Mouse (Mus musculus) MEL (cell line): ENCODE data around the gene Gpt2. TPM values are rescaled to one million over a fixed set of nuclear protein-coding genes. Genes with fewer than 3 reads are reported as not detected.

Source experiments
- DNase-seq: peaks from one replicate; pipeline ENCODE4 v3.0.0; 2011; ENCODE audit warnings: low read depth, low spot score
- H3K27ac ChIP-seq: 2 replicates; pipeline ENCODE4 v1.5.1; 2012; ENCODE audit warnings: low read depth, mild to moderate bottlenecking, control low read depth, low read length, moderate library complexity; ENCODE audit not compliant: control insufficient read depth
- H3K27me3 ChIP-seq, 2 experiments: fragments of 150-350 bp in 1 of 2; sonication (generic) in 1 of 2; 2 replicates each; pipeline ENCODE4 v1.6.1; 2012; ENCODE audit warnings: low read length in 2 of 2, mild to moderate bottlenecking in 2 of 2, improper control_type of control experiment in 1 of 2, moderate library complexity in 1 of 2; ENCODE audit not compliant: insufficient read depth in 2 of 2, control insufficient read depth in 1 of 2
- H3K36me3 ChIP-seq, 2 experiments: 2 replicates each; pipeline ENCODE4 v1.6.1; 2012 to 2014; ENCODE audit warnings: low read length in 2 of 2, improper control_type of control experiment in 1 of 2, inconsistent platforms in 1 of 2, mild to moderate bottlenecking in 1 of 2; ENCODE audit not compliant: insufficient read depth in 2 of 2, control insufficient read depth in 1 of 2
- H3K4me1 ChIP-seq, 2 experiments: fragments of 150-350 bp in 1 of 2; sonication (generic) in 1 of 2; 2 replicates each; pipeline ENCODE4 v1.6.1; 2012; ENCODE audit warnings: low read length in 2 of 2, improper control_type of control experiment in 1 of 2, mild to moderate bottlenecking in 1 of 2; ENCODE audit not compliant: insufficient read depth in 2 of 2, control insufficient read depth in 1 of 2
- H3K4me3 ChIP-seq, 2 experiments: fragments of 150-350 bp in 1 of 2; sonication (generic) in 1 of 2; 2 replicates each; pipeline ENCODE4 v1.5.1; 2012; ENCODE audit warnings: low read depth in 2 of 2, low read length in 2 of 2, mild to moderate bottlenecking in 2 of 2, moderate library complexity in 2 of 2, control low read depth in 1 of 2, improper control_type of control experiment in 1 of 2; ENCODE audit not compliant: control insufficient read depth in 1 of 2, insufficient read depth in 1 of 2
- H3K79me2 ChIP-seq: 2 replicates; pipeline ENCODE4 v1.6.1; 2012; ENCODE audit warnings: mild to moderate bottlenecking, low read length, moderate library complexity; ENCODE audit not compliant: control insufficient read depth, poor library complexity, insufficient read depth
- H3K9ac ChIP-seq: 2 replicates; pipeline ENCODE4 v1.6.1; 2012; ENCODE audit warnings: low read depth, mild to moderate bottlenecking, control low read depth, low read length, moderate library complexity; ENCODE audit not compliant: control insufficient read depth, poor library complexity, severe bottlenecking
- H3K9me3 ChIP-seq: fragments of 150-350 bp; sonication (generic); replicated peaks from 2 replicates; pipeline ENCODE4 v1.6.1; 2012; ENCODE audit warnings: mild to moderate bottlenecking, low read length, improper control_type of control experiment, moderate library complexity; ENCODE audit not compliant: insufficient read depth
- CHD1 ChIP-seq: IDR thresholded peaks from 2 replicates; pipeline ENCODE4 v1.6.1; 2012; ENCODE audit warnings: low read depth, mild to moderate bottlenecking, inconsistent platforms, low read length, improper control_type of control experiment
- CTCF ChIP-seq, 3 experiments: IDR thresholded peaks in 2 of 3; conservative IDR thresholded peaks in 1 of 3; 2 replicates each; pipeline ENCODE4 v1.5.1; 2011 to 2012; ENCODE audit warnings: low read length in 3 of 3, low read depth in 2 of 3, mild to moderate bottlenecking in 2 of 3, improper control_type of control experiment in 1 of 3, inconsistent platforms in 1 of 3, mixed read lengths in 1 of 3, moderate library complexity in 1 of 3; ENCODE audit not compliant: control insufficient read depth in 1 of 3, insufficient read depth in 1 of 3, poor library complexity in 1 of 3, severe bottlenecking in 1 of 3
- ELF1 ChIP-seq: IDR thresholded peaks from 2 replicates; pipeline ENCODE4 v1.6.1; 2014; ENCODE audit warnings: low read depth, mild to moderate bottlenecking, inconsistent platforms, low read length, improper control_type of control experiment, moderate library complexity
- EP300 ChIP-seq, 2 experiments: IDR thresholded peaks; 2 replicates each; pipeline ENCODE4 v1.6.1; 2011; ENCODE audit warnings: improper control_type of control experiment in 2 of 2, low read length in 2 of 2, low read depth in 1 of 2, mild to moderate bottlenecking in 1 of 2
- ETS1 ChIP-seq: IDR thresholded peaks from 2 replicates; pipeline ENCODE4 v1.6.1; 2012; ENCODE audit warnings: low read depth, mild to moderate bottlenecking, inconsistent platforms, low read length, improper control_type of control experiment, moderate library complexity
- GABPA ChIP-seq: IDR thresholded peaks from 2 replicates; pipeline ENCODE4 v1.6.1; 2012; ENCODE audit warnings: low read depth, mild to moderate bottlenecking, inconsistent platforms, low read length, improper control_type of control experiment, moderate library complexity
- GATA1 ChIP-seq: IDR thresholded peaks from 2 replicates; pipeline ENCODE4 v1.6.1; 2011; ENCODE audit warnings: low read depth, low read length, improper control_type of control experiment
- KAT2A ChIP-seq: conservative IDR thresholded peaks from 2 replicates; pipeline ENCODE4 v1.6.1; 2012; ENCODE audit warnings: low read depth, low read length, improper control_type of control experiment, inconsistent platforms
- NRF1 ChIP-seq: IDR thresholded peaks from 2 replicates; pipeline ENCODE4 v1.6.1; 2014; ENCODE audit warnings: low read depth, mild to moderate bottlenecking, inconsistent platforms, low read length, improper control_type of control experiment, moderate library complexity; ENCODE audit not compliant: poor library complexity, insufficient read depth, severe bottlenecking
- POLR2A ChIP-seq, 2 experiments: IDR thresholded peaks; 2 replicates each; pipeline ENCODE4 v1.6.1; 2011 to 2012; ENCODE audit warnings: low read length in 2 of 2, mild to moderate bottlenecking in 2 of 2, control low read depth in 1 of 2, improper control_type of control experiment in 1 of 2, low read depth in 1 of 2, moderate library complexity in 1 of 2; ENCODE audit not compliant: control insufficient read depth in 1 of 2, insufficient read depth in 1 of 2, poor library complexity in 1 of 2
- POLR2AphosphoS2 ChIP-seq: IDR thresholded peaks from 2 replicates; pipeline ENCODE4 v1.6.1; 2011; ENCODE audit warnings: low read length, improper control_type of control experiment
- RAD21 ChIP-seq: IDR thresholded peaks from 2 replicates; pipeline ENCODE4 v1.6.1; 2011; ENCODE audit warnings: mild to moderate bottlenecking, low read depth, low read length, improper control_type of control experiment
- RCOR1 ChIP-seq: IDR thresholded peaks from 2 replicates; pipeline ENCODE4 v1.6.1; 2012; ENCODE audit warnings: low read depth, mild to moderate bottlenecking, inconsistent platforms, low read length, improper control_type of control experiment
- SMC3 ChIP-seq: IDR thresholded peaks from 2 replicates; pipeline ENCODE4 v1.6.1; 2011; ENCODE audit warnings: low read depth, low read length, improper control_type of control experiment
- TAL1 ChIP-seq: IDR thresholded peaks from 2 replicates; pipeline ENCODE4 v1.6.1; 2012; ENCODE audit warnings: mild to moderate bottlenecking, inconsistent platforms, low read length, moderate library complexity, mixed read lengths
- TCF12 ChIP-seq: IDR thresholded peaks from 2 replicates; pipeline ENCODE4 v1.6.1; 2014; ENCODE audit warnings: low read depth, mild to moderate bottlenecking, inconsistent platforms, low read length, improper control_type of control experiment, moderate library complexity
- UBTF ChIP-seq: IDR thresholded peaks from 2 replicates; pipeline ENCODE4 v1.6.1; 2012; ENCODE audit warnings: low read depth, mild to moderate bottlenecking, inconsistent platforms, low read length, improper control_type of control experiment, moderate library complexity, borderline replicate concordance; ENCODE audit not compliant: insufficient read depth
- USF2 ChIP-seq, 2 experiments: IDR thresholded peaks; 2 replicates each; pipeline ENCODE4 v1.6.1; 2011 to 2012; ENCODE audit warnings: improper control_type of control experiment in 2 of 2, low read length in 2 of 2, borderline replicate concordance in 1 of 2, inconsistent platforms in 1 of 2, low read depth in 1 of 2, mild to moderate bottlenecking in 1 of 2; ENCODE audit not compliant: insufficient read depth in 1 of 2
- ZC3H11A ChIP-seq: IDR thresholded peaks from 2 replicates; pipeline ENCODE4 v1.6.1; 2012; ENCODE audit warnings: low read depth, mild to moderate bottlenecking, inconsistent platforms, low read length, improper control_type of control experiment
- ZMIZ1 ChIP-seq: IDR thresholded peaks from 2 replicates; pipeline ENCODE4 v1.6.1; 2012; ENCODE audit warnings: low read depth, mild to moderate bottlenecking, inconsistent platforms, low read length, improper control_type of control experiment, moderate library complexity
- polyA plus RNA-seq, 2 experiments: library from polyadenylated mRNA; stranded (reverse) in 1 of 2; unstranded in 1 of 2; fragments of >175 nt in 1 of 2; fragments of >200 nt in 1 of 2; gene quantifications; 2 replicates each; pipeline versions ENCODE4 v1.2.1 to v1.2.4; 2012; ENCODE audit warnings: low replicate concordance in 2 of 2, low read depth in 1 of 2; ENCODE audit not compliant: insufficient read length in 2 of 2, insufficient read depth in 1 of 2, missing spikeins in 1 of 2
- total RNA-seq: library from RNA; depleted of rRNA; stranded (reverse); fragments of 300-350 nt; gene quantifications from 2 replicates; pipeline ENCODE4 v1.2.3, GENCODE M21; 2012

Gene Gpt2
- total and polyA plus RNA-seq, 3 experiments, result 10.2 to 25.3 TPM; not detected in 1

DNA sequence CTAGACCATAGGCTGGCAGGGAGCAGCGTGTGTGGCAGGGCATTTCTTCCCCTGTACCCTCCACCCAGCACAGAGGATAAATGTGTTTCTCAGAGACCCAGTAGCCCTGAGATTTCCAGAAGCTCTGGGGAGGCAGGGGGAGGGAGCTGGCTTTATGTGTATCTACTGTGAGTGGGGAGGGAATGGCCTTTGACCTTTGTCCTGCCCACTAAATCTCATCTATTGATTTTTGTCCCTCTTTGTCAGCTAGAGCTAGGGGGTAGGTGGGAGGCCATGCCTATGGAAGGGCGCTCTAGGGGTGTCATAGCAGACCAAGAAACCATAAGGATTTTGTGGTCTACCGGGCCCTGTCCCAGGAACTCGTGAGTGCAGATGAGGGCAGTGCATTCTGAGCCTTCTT, 14.2 kb downstream of the Gpt2 start:
- Histone ChIP-seq H3K4me1 (no peaks in the 10 kb centered on the region; a peak in 1 of 4 replicates), H3K79me2 (no peaks in the 10 kb centered on the region), H3K4me3 (no peak overlapping the region), H3K27ac (no peak overlapping the region), H3K27me3 (no peaks in the 10 kb centered on the region), H3K9ac (no peak overlapping the region), H3K9me3 (no peaks in the 10 kb centered on the region), H3K36me3 (peaks cover 0 to 3% of the 10 kb centered on the region in 2 experiments; a peak in 2 of 4 replicates)
- no peak for TF ChIP-seq RCOR1
- no peak for TF ChIP-seq KAT2A
- TF ChIP-seq UBTF, result no peak
- TF ChIP-seq ZC3H11A, result no peak
- no peak for TF ChIP-seq TAL1
- no peak for TF ChIP-seq ZMIZ1
- no peak for TF ChIP-seq GABPA
- TF ChIP-seq GATA1, result no peak
- no peak for TF ChIP-seq ETS1
- no peak for TF ChIP-seq ELF1
- DNase-seq, result no peak

DNA sequence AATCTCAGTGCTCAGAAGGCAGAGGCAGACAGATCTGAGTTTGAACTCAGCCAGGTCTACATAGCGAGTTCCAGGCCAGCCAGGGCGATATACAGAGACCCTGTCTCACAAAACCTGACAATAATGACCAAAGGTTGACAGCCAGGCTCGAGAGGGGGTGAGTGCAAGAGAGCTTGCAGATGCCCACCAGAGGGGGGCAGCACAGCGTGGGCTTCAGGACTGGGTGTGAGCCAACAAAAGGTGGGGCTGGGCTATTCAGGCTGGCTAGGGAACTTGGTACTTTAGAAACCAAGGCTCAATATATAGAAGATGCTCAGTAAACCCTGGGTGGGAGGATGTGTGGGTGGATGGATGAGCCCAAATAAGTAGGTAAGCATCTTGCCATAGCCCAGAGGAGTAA, 16.3 kb downstream of the Gpt2 start:
- H3K36me3 ChIP-seq, result peaks cover 0 to 3% of the 10 kb centered on the region in 2 experiments; a peak in 2 of 4 replicates

DNA sequence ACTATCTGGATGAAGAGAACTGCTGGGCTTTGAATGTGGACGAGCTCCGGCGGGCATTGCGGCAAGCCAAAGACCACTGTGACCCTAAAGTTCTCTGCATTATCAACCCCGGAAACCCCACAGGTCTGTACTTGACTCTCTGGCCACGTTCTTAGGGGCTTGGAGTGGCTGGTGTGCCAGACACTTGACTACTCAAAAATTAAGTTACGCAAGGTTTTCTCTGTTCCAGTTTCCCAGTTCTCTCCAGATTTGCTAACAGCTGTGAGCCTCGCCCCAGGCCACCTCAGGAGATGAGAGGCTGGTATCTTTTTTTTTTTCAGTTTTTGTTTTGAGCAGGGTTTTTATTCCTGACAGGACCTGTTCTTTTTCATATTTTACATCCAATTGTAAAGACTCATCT, 19.9 kb downstream of the Gpt2 start:
- peaks cover 0 to 3% of the 10 kb centered on the region in 2 experiments; a peak in 2 of 4 replicates for H3K36me3 ChIP-seq
- no peak for DNase-seq
- no peaks in the 10 kb centered on the region; a peak in 1 of 4 replicates for H3K4me1 ChIP-seq
- no peak overlapping the region for H3K9ac ChIP-seq
- H3K79me2 ChIP-seq, result no peaks in the 10 kb centered on the region
- H3K4me3 ChIP-seq, result no peak overlapping the region
- no peak overlapping the region for H3K27ac ChIP-seq
- TF ChIP-seq USF2 (IDR thresholded peaks at IDR 0.05; ENCODE audit: borderline replicate concordance in 1 of 2, insufficient read depth in 1 of 2, low read depth in 1 of 2, low read length in 2 of 2), result no peak
- no peak for TF ChIP-seq CHD1
- no peak for TF ChIP-seq NRF1
- TF ChIP-seq GABPA, result no peak
- no peak for TF ChIP-seq POLR2A (IDR thresholded peaks at IDR 0.05; ENCODE audit: control insufficient read depth in 1 of 2, insufficient read depth in 1 of 2, low read depth in 1 of 2, low read length in 2 of 2, poor library complexity in 1 of 2)
- no peaks in the 10 kb centered on the region for H3K27me3 ChIP-seq
- H3K9me3 ChIP-seq, result no peaks in the 10 kb centered on the region

More for the DNA sequence above, 16.3 kb downstream of the Gpt2 start:
- H3K9ac ChIP-seq, result no peak overlapping the region
- H3K27me3 ChIP-seq, result no peaks in the 10 kb centered on the region
- no peak for TF ChIP-seq TCF12
- TF ChIP-seq TAL1, result no peak
- TF ChIP-seq EP300 (IDR thresholded peaks at IDR 0.05; ENCODE audit: low read depth in 1 of 2, low read length in 2 of 2), result no peak
- TF ChIP-seq CTCF (IDR thresholded peaks at IDR 0.05 in 2 of 3, conservative IDR thresholded peaks at IDR 0.05 in 1 of 3; ENCODE audit: control insufficient read depth in 1 of 3, insufficient read depth in 1 of 3, low read depth in 2 of 3, low read length in 3 of 3, poor library complexity in 1 of 3, severe bottlenecking in 1 of 3), result peak; percentile 34 to 60 (median 48)
- TF ChIP-seq RAD21, result peak; percentile 24
- peak; percentile 33 for TF ChIP-seq SMC3
- no peak for TF ChIP-seq GATA1
- no peak for TF ChIP-seq ZMIZ1
- TF ChIP-seq POLR2AphosphoS2, result no peak
- H3K79me2 ChIP-seq, result no peaks in the 10 kb centered on the region
- no peaks in the 10 kb centered on the region; a peak in 1 of 4 replicates for H3K4me1 ChIP-seq
- no peaks in the 10 kb centered on the region for H3K9me3 ChIP-seq
- DNase-seq, result peak; percentile 30
- no peak overlapping the region for H3K27ac ChIP-seq
- no peak overlapping the region for H3K4me3 ChIP-seq
